Mouse (Mus musculus): ENCODE measurements around the gene Ankrd33.
A peak's percentile ranks its signal among the peaks of the same experiment; 100 is the strongest.
"Not testable (repeated sequence)": the region's sequence is repeated elsewhere in the genome, so short reads cannot be mapped to it uniquely, and the experiment has no call there.

Ankrd33 gene

DNA sequence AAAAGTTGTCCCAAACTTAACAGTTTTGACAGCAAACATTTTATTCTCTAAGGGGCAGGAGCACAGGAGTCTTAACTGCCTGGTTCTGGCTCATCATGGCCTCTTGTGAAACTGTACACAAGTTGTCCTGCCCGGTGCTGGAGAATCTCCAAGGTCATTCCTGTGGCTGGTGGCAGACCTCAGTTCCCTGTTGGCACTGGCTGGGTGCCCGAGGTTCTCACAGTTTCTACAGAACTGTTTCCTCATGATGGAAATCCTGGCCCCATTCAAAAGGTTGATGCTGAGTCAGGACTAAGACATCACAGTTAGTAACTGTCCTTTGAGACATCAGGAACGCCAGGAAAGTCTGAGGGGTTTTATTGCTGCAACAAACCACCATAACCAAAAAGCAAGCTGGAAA, 28.6 kb upstream of the Ankrd33 start:
- DNase-seq: peak in 1 of 2 experiments; percentile 40

DNA sequence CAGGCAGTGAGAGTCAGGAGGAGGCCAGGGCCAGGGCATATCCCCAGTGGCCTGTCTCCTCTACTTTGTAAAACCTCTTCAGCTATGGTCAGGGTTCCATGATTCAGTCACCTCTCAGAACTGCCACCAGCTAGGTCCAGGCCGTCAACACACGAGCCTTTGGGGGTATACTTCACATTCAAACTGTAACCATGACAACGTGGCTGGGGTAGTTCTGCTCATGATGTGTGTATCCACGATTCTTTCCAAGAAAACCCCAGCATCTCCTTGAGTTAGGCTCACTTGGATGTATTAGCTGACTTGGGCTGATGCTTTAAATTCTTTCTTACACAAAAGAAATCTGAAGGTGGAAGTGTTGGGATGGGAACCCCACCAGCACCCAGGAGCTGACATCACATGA, 27.3 kb upstream of the Ankrd33 start:
- DNase-seq: no peak

GRCm38 (mm10) chr15:101091551-101091950, 24.0 kb upstream of the Ankrd33 start:
- no peak for DNase-seq

- no peak for DNase-seq
Measured at GRCm38 (mm10) chr15:101092121-101092828, 23.3 kb upstream of the Ankrd33 start.

- peak; percentile 34 to 62 for DNase-seq
Measured at GRCm38 (mm10) chr15:101092829-101093648, 22.5 kb upstream of the Ankrd33 start.

GRCm38 (mm10) chr15:101093988-101094387, 21.6 kb upstream of the Ankrd33 start:
- DNase-seq: no peak

DNA sequence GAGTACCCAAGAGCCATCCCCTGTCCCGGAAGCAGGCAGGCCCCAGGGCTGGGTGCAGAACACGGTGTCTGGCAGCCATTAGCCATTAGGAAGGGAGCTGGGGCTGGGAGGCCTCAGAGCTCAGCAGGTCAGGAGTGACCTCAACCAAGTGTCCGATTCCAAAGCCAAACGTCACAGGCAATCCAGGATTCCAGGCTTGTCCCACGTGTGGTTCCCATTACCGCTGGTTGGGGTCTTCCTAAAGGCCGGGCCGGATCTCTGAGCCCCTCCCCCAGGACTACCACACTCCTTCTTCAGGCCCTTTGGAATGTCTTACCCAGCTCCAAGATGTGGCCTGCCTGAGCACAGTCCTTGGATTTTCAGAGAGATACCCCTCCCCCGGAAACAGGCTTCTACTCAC, 20.6 kb upstream of the Ankrd33 start:
- DNase-seq: no peak

DNA sequence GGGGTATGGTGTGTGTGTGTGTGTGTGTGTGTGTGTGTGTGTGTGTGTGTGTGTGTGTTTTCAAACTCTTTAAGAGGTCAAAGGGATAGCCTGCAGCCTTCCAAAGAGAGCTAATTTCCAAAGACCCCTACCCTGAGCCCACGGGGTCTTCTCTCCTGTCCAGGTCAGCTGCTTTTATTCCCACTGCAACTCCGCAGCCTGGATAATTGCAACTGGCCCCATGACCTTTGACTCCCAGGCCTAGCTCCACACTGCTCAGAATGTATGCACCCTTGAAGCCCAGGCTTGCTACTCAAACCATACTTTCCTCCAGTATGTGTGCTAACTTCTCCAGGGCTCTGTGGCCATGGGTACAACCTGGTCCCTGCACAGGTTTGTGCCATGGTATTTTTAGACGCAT, 20.2 kb upstream of the Ankrd33 start:
- no peak for DNase-seq

DNA sequence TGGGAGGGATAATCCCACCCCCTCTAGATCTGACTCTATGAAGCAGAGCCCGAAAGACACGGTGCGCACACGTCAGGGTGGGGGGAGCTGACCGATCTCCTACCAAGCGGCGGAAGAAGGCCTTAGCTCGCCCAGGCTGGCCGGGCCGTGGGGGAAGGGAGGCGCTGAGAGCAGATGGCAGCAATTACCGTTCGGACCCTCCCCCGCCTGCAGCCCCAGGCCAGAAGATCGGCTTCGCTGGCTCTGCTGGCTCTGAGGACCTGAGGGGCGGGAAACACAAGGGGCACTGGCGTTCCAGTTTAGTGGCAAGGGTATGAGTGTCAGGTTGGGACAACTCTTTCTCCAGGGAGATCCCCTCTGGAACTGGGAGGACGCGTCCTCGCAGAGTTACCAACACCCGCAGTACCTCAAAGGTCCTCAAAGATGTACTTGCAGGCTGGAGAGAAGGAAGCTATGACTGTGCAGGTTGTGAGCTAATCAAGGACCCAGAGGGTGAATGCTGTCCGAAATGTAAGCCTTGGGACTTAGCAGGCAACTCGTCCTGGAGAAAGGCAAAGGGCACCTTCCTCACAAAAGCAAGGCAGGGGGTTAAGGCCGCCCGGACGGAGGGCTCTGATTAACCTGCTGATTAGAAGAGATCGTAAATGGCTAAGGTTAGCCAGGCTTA, 17.4 kb upstream of the Ankrd33 start:
- DNase-seq: peak; percentile 40 to 64

DNA sequence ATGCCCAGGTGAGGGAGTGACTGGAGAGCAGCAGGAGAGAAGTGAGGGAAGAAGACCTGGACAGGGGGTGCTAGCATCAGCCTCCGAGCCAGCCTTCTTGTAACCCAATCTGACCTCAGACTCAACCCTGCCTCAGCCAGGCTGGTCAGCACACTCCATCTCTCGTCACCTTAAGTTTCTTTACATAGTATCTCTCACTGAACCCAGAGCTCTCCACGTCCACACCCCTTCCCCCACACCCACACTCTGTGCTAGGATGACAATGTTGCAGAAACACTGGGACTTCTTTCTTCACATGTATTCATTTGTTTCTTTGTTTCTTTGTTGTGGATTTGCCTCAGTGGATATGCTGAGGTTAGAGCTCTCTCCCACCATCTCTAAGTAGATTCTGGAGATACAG, 14.6 kb upstream of the Ankrd33 start:
- DNase-seq: no peak

GRCm38 (mm10) chr15:101103605-101104304, 11.8 kb upstream of the Ankrd33 start:
- DNase-seq: no peak

DNA sequence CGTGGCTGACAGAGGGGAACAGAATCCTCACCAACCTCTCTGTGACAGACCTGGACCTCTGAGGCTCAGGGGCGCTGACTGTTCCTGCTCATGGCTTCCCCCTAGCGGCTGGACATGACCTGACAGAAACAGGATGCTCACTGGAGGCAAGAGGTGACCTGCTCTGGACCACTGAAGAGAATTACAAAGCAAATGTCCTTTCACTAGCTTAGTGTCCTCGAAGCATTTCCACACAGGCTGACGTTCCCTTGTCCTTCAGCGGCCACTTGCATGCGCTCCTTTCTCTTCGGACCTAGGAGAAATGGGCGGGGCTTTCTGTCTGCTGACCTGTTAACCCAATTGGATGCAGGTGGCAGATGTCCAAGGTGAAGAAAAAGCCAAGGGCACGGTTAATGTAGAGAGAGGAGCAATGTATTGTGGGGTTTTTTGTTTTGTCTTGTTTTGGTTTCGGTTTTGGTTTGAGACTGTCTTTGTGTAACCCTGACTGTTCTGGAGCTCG, 10.0 kb upstream of the Ankrd33 start:
- DNase-seq: peak; percentile 82 to 88

DNA sequence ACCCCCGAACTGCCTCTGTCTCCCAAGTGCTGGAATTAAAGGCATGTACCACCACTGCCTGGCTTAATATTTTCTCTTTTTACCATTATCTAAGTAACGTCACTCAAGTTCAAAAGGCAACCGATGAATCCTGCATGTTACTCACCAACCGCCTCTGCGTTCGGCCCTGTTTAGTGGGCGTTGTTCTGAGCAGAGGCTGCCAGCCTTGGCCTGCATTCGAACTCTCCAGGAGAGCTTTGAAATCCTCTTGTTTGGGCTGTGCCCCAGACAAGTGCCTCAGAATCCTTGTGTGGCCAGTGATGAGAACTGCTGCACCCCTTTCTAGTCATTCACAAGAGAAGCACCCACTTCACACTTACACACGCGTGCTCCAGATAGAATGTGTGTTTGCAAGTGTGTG, 9.5 kb upstream of the Ankrd33 start:
- no peak for DNase-seq

- DNase-seq: peak in 1 of 2 experiments; percentile 39
Measured at GRCm38 (mm10) chr15:101107906-101108671, 7.5 kb upstream of the Ankrd33 start.

GRCm38 (mm10) chr15:101113176-101113575, 2.4 kb upstream of the Ankrd33 start:
- no peak for DNase-seq

DNA sequence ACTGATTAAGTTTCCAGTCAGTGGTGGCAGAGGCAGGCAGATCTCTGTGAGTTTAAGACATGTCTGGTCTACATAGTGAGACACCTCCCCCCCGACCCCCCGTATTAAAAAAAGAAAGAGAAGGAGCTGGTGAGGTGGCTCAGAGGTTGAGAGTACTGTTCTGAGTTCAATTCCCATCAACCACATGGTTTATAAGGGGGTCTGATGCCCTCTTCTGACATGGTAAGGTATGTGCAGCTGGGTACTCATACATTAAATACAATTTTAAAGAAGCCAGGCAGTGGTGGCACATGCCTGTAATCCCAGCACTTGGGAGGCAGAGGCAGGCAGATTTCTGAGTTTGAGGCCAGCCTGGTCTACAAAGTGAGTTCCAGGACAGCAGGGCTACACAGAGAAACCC, 1.8 kb upstream of the Ankrd33 start:
- DNase-seq: not testable (repeated sequence)

DNA sequence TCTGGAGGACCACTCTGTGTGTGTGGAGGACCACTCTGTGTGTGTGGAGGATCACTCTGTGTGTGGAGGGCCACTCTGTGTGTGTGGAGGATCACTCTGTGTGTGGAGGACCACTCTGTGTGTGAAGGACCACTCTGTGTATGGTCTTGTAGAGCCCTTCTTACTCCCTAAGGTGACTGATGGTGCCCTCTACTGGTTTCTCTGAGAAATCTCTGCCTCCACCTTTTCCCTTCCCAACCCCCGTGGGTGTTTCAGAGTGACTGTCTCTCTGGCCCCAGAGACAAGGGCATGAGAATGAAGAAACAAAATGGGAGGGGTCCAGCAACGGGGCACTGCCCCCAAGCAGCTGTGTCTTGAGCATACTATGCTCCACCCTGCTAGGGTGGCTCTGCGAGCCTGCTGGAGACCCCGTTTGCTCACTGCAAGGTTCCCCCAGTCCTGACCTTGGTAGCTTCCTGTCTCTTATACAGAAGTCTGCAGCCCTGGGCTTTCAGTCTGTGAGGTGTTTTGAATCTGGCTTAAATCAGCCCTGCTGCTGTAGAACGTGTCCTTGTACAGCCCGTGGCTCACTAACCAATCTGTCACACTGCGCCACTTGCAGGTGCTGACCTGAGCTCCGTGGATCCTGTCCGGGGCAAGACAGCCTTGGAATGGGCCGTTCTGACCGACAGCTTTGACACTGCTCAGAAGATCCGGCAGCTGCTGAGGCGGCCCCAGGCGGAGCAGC, 3.0 kb downstream of the Ankrd33 start:
- DNase-seq: no peak

DNA sequence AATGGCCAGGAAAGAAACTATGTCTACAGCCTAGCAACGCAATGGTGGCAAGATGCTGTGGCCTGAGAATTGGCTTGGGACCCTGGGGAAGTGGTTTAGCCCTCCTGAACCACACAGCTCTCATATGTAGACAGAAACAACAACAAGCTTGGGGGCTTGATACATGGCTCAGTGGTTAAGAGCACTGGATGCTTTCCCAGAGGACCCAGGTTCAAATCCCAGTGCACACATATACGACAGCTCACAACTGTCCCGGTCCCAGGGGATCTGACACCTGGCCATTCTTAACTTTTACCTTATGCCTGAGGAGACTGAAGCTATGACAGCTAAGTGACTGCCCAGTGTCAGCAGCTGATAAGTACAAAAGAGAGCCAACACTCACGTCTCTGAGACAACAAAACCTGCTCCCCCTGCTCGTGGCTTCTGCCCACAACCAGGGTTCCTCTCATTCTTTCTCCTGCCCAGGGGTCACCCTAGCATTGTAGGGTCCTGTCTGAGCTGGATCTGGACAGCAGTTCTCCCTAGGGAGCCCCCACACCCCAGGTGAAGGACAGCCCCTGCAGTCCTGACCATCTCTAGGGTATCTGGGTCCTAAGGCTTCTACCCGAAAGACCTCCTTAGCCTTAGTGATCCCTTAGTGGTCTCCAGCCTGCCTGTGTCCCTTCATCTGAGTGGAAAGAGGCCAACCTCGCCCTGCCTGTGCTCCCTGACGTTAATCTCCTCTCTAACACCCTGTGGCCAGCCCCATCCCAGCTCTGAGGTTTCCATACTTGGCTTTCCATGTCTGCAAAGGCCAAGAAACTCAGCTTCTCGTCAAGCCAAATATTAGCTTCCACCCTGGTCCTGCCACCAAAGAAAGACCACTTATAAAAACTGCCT, 6.1 kb downstream of the Ankrd33 start:
- DNase-seq: no peak

GRCm38 (mm10) chr15:101122290-101122589, 6.7 kb downstream of the Ankrd33 start:
- DNase-seq: no peak

GRCm38 (mm10) chr15:101123202-101123601, 7.6 kb downstream of the Ankrd33 start:
- DNase-seq: no peak
